Mouse (Mus musculus): Measurements from ENCODE around the gene Wsb1. TPM values are rescaled to one million over a fixed set of nuclear protein-coding genes. Genes with fewer than 3 reads are reported as not detected.

Gene Wsb1
- polyA plus RNA-seq, 1 experiment from 2014 or later, result 30.4 TPM

GRCm38 (mm10) chr11:79252881-79253541 is 1.5 kb downstream of the Wsb1 start:
- ATAC-seq (ENCODE audit: low read depth), result no peak

GRCm38 (mm10) chr11:79239024-79239423 is 15.4 kb downstream of the Wsb1 start:
- Histone ChIP-seq H3K9ac (ENCODE audit: low read depth, low read length) (no peak overlapping the region), H3K4me2 (ENCODE audit: low read depth, low read length) (no peak overlapping the region), H3K27ac (ENCODE audit: low read length) (no peak overlapping the region), H3K36me3 (ENCODE audit: control insufficient read depth, insufficient read depth) (peaks cover 41% of the 10 kb centered on the region), H3K4me1 (ENCODE audit: control insufficient read depth, low read depth, low read length) (no peaks in the 10 kb centered on the region), H3K4me3 (ENCODE audit: low read depth, low read length) (no peak overlapping the region), H3K9me3 (replicated peaks; ENCODE audit: control insufficient read depth, low read length) (no peaks in the 10 kb centered on the region), H3K27me3 (ENCODE audit: control insufficient read depth, insufficient read depth, low read depth, low read length) (no peaks in the 10 kb centered on the region)
- WGBS (ENCODE audit: insufficient replicate concordance), result 92% methylated on average over 7 of the region's 7 CpGs
- ATAC-seq (ENCODE audit: low read depth), result no peak

More at GRCm38 (mm10) chr11:79252881-79253541, 1.5 kb downstream of the Wsb1 start:
- WGBS (ENCODE audit: insufficient replicate concordance), result 14% methylated on average over 6 of the region's 6 CpGs
- H3K9ac ChIP-seq (ENCODE audit: low read depth, low read length), result peak overlapping the region; percentile 89
- peak overlapping the region; percentile 75 for H3K4me3 ChIP-seq (ENCODE audit: low read depth, low read length)
- H3K4me1 ChIP-seq (ENCODE audit: control insufficient read depth, low read depth, low read length), result peaks cover 21% of the 10 kb centered on the region
- peak overlapping the region; percentile 89 for H3K27ac ChIP-seq (ENCODE audit: low read length)
- no peaks in the 10 kb centered on the region for H3K9me3 ChIP-seq (replicated peaks; ENCODE audit: control insufficient read depth, low read length)
- H3K36me3 ChIP-seq (ENCODE audit: control insufficient read depth, insufficient read depth), result peaks cover 16% of the 10 kb centered on the region
- H3K27me3 ChIP-seq (ENCODE audit: control insufficient read depth, insufficient read depth, low read depth, low read length), result no peaks in the 10 kb centered on the region
- H3K4me2 ChIP-seq (ENCODE audit: low read depth, low read length), result peak overlapping the region; percentile 83

DNA sequence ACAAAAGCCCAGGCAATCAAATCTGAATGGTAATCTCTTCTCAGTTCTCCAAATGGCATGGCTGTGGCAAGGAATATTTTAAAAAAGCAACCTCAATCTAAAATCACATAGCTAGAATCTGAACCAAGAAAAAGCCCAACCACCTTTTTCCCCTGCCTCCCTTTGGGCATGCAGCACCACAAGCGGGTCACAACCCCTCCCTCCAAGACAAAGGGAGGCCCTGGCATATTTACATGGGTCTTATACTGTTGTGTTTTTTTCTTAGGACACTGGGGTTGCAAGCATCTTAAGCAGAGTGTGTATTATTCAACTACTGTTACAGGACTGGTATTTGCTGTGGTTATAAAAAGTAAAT is 16.1 kb downstream of the Wsb1 start:
- 54% methylated on average over 1 of the region's 1 CpGs for WGBS (ENCODE audit: insufficient replicate concordance)
- H3K4me3 ChIP-seq (ENCODE audit: low read depth, low read length), result no peak overlapping the region
- peaks cover 41% of the 10 kb centered on the region for H3K36me3 ChIP-seq (ENCODE audit: control insufficient read depth, insufficient read depth)
- no peak overlapping the region for H3K4me2 ChIP-seq (ENCODE audit: low read depth, low read length)
- no peaks in the 10 kb centered on the region for H3K27me3 ChIP-seq (ENCODE audit: control insufficient read depth, insufficient read depth, low read depth, low read length)
- no peaks in the 10 kb centered on the region for H3K4me1 ChIP-seq (ENCODE audit: control insufficient read depth, low read depth, low read length)
- H3K27ac ChIP-seq (ENCODE audit: low read length), result no peak overlapping the region
- H3K9me3 ChIP-seq (replicated peaks; ENCODE audit: control insufficient read depth, low read length), result no peaks in the 10 kb centered on the region
- H3K9ac ChIP-seq (ENCODE audit: low read depth, low read length), result no peak overlapping the region
- no peak for ATAC-seq (ENCODE audit: low read depth)

- Histone ChIP-seq H3K9me3 (replicated peaks; ENCODE audit: control insufficient read depth, low read length) (no peaks in the 10 kb centered on the region), H3K4me3 (ENCODE audit: low read depth, low read length) (no peak overlapping the region), H3K36me3 (ENCODE audit: control insufficient read depth, insufficient read depth) (peaks cover 38% of the 10 kb centered on the region), H3K27me3 (ENCODE audit: control insufficient read depth, insufficient read depth, low read depth, low read length) (no peaks in the 10 kb centered on the region), H3K27ac (ENCODE audit: low read length) (no peak overlapping the region), H3K9ac (ENCODE audit: low read depth, low read length) (no peak overlapping the region), H3K4me2 (ENCODE audit: low read depth, low read length) (no peak overlapping the region), H3K4me1 (ENCODE audit: control insufficient read depth, low read depth, low read length) (no peaks in the 10 kb centered on the region)
- WGBS (ENCODE audit: insufficient replicate concordance), result 86% methylated on average over 11 of the region's 11 CpGs
- ATAC-seq (ENCODE audit: low read depth), result no peak
Measured at GRCm38 (mm10) chr11:79237644-79238397, 16.6 kb downstream of the Wsb1 start.

DNA sequence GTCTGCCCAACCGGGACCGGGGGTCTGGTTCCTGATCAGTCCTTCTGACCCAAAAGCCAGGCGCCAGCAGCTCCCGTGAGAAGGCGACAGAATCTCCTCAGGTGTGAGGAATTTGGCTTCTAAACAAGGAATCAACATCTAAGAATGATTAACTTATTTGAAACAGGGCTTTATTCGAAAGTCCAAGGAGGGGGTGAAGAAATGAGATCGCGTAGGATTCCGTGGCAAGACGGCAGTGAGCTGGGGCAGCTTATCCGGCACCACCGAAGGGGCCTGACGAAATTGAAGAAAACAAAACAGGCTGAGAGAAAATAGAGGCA is 24.3 kb downstream of the Wsb1 start:
- no peaks in the 10 kb centered on the region for H3K27me3 ChIP-seq (ENCODE audit: control insufficient read depth, insufficient read depth, low read depth, low read length)
- no peaks in the 10 kb centered on the region for H3K36me3 ChIP-seq (ENCODE audit: control insufficient read depth, insufficient read depth)
- no peak overlapping the region for H3K4me3 ChIP-seq (ENCODE audit: low read depth, low read length)
- H3K9ac ChIP-seq (ENCODE audit: low read depth, low read length), result no peak overlapping the region
- WGBS (ENCODE audit: insufficient replicate concordance), result 85% methylated on average over 13 of the region's 13 CpGs
- ATAC-seq (ENCODE audit: low read depth), result no peak
- H3K4me2 ChIP-seq (ENCODE audit: low read depth, low read length), result no peak overlapping the region
- no peaks in the 10 kb centered on the region for H3K4me1 ChIP-seq (ENCODE audit: control insufficient read depth, low read depth, low read length)
- H3K9me3 ChIP-seq (replicated peaks; ENCODE audit: control insufficient read depth, low read length), result no peaks in the 10 kb centered on the region
- H3K27ac ChIP-seq (ENCODE audit: low read length), result no peak overlapping the region

GRCm38 (mm10) chr11:79229561-79230250 is 24.8 kb downstream of the Wsb1 start:
- peaks cover under 1% of the 10 kb centered on the region for H3K4me1 ChIP-seq (ENCODE audit: control insufficient read depth, low read depth, low read length)
- H3K27ac ChIP-seq (ENCODE audit: low read length), result no peak overlapping the region
- no peaks in the 10 kb centered on the region for H3K9me3 ChIP-seq (replicated peaks; ENCODE audit: control insufficient read depth, low read length)
- no peaks in the 10 kb centered on the region for H3K36me3 ChIP-seq (ENCODE audit: control insufficient read depth, insufficient read depth)
- H3K9ac ChIP-seq (ENCODE audit: low read depth, low read length), result no peak overlapping the region
- no peaks in the 10 kb centered on the region for H3K27me3 ChIP-seq (ENCODE audit: control insufficient read depth, insufficient read depth, low read depth, low read length)
- no peak for ATAC-seq (ENCODE audit: low read depth)
- no peak overlapping the region for H3K4me3 ChIP-seq (ENCODE audit: low read depth, low read length)
- 67% methylated on average over 11 of the region's 11 CpGs for WGBS (ENCODE audit: insufficient replicate concordance)
- H3K4me2 ChIP-seq (ENCODE audit: low read depth, low read length), result no peak overlapping the region

DNA sequence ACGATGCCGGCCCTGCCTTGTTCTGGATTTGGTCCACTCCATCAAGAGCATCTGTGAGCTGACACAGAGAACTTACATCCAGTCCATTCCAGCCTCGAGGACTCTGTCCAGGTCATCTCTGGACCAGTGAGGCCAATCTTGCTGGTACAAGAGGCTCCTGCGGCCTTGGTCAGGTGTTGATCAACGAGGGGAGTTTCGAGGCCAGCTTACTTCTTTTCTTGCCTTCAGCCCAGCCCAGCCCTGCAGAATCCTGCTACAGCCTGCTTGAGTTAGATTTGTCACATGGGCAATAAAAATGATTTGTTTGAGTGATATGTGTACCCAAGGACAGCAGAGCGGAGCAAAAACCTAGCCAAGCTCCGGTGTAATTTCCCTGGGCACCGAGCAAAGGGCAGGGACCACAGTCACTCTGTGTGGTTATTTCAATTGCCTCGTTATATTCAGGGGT is 25.4 kb downstream of the Wsb1 start:
- Histone ChIP-seq H3K27me3 (ENCODE audit: control insufficient read depth, insufficient read depth, low read depth, low read length) (no peaks in the 10 kb centered on the region), H3K9ac (ENCODE audit: low read depth, low read length) (no peak overlapping the region), H3K27ac (ENCODE audit: low read length) (no peak overlapping the region), H3K36me3 (ENCODE audit: control insufficient read depth, insufficient read depth) (no peaks in the 10 kb centered on the region), H3K4me3 (ENCODE audit: low read depth, low read length) (no peak overlapping the region), H3K9me3 (replicated peaks; ENCODE audit: control insufficient read depth, low read length) (no peaks in the 10 kb centered on the region), H3K4me1 (ENCODE audit: control insufficient read depth, low read depth, low read length) (peaks cover 3% of the 10 kb centered on the region), H3K4me2 (ENCODE audit: low read depth, low read length) (no peak overlapping the region)
- 69% methylated on average over 10 of the region's 10 CpGs for WGBS (ENCODE audit: insufficient replicate concordance)
- no peak for ATAC-seq (ENCODE audit: low read depth)

- Histone ChIP-seq H3K36me3 (ENCODE audit: control insufficient read depth, insufficient read depth) (no peaks in the 10 kb centered on the region), H3K27ac (ENCODE audit: low read length) (no peak overlapping the region), H3K9me3 (replicated peaks; ENCODE audit: control insufficient read depth, low read length) (no peaks in the 10 kb centered on the region), H3K27me3 (ENCODE audit: control insufficient read depth, insufficient read depth, low read depth, low read length) (no peaks in the 10 kb centered on the region), H3K9ac (ENCODE audit: low read depth, low read length) (no peak overlapping the region), H3K4me1 (ENCODE audit: control insufficient read depth, low read depth, low read length) (peaks cover 3% of the 10 kb centered on the region), H3K4me2 (ENCODE audit: low read depth, low read length) (no peak overlapping the region), H3K4me3 (ENCODE audit: low read depth, low read length) (no peak overlapping the region)
- WGBS (ENCODE audit: insufficient replicate concordance), result 80% methylated on average over 2 of the region's 2 CpGs
- no peak for ATAC-seq (ENCODE audit: low read depth)
Measured at GRCm38 (mm10) chr11:79228089-79228488, 26.4 kb downstream of the Wsb1 start.
